Mouse (Mus musculus) lung, postnatal 0 days (tissue): ENCODE data around the gene Slc1a2.

ENCODE experiments used
- CTCF ChIP-seq: IDR thresholded peaks from 2 replicates; pipeline ENCODE4 v1.5.1; 2016; ENCODE audit warnings: antibody characterized with exemption, mild to moderate bottlenecking
- EP300 ChIP-seq: IDR thresholded peaks from 2 replicates; pipeline ENCODE4 v1.6.1; 2016; ENCODE audit warnings: antibody characterized with exemption, mild to moderate bottlenecking, control low read depth

DNA sequence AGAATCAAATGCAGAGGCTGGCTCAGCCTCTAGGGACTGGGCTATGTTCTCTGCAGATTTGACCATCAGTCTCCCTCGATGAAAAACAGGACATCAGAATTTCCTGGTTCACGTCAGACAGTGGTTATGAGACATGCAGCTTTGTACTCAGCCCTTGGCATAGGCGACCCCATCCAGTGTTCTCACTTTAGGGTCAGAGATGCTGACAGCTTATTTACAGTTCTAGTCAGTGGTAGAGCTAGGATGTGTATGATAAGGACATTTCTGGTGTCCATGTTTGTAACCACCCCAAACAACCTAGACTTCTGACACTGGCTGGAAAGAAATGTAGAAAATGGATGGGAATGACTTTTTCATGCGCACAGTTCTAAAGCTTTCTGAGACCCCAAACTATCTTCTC, 53.6 kb downstream of the Slc1a2 start:
- TF ChIP-seq EP300 (no peak), CTCF (no peak)
